Mouse (Mus musculus): ENCODE measurements at regions not wholly inside any gene's neighbourhood (a gene's known extent, or its start where the extent isn't known, plus 50 kb on each side); places are given as distances from the start of the nearest gene placed in this dataset.

DNA sequence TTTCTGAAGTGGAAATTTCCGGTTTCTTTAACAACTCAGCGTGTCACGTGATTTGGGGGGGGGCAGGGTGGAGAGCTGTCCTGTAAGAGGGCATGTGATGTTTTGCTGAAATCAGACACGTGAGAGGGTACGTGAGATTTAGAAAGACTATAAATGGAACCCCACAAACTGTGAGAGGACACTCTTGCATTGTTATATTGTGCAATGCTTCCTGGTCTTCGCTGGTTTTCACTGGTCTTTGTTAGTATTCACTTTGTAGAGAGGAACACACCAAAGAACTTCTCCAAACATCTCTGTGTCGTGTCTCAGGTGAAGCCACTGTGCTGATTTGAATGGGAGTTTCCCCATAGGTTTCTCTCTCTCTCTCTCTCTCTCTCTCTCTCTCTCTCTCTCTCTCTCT is 163.2 kb upstream of the Jun start:
- DNase-seq (ENCODE audit: low spot score), result no peak

DNA sequence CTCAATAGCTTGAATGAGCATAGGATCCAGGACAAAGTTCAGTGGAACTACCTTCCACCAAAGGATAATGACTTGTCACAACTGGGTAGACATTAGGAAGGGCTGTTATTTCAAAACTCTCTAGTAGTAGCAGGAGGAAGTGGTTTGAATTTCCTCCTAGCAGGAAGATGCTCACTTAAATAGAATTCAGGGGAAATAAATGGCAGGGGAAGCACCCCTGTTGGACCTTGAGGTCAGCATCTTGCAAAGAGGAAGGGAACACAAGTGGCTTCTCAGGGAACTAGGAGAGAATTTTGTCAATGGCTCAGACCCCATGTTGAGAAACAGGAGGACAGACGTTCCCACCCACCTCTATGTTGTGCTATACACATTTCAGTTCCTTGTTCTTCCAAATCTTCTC is 178.4 kb upstream of the Jun start:
- no peak for DNase-seq (ENCODE audit: low spot score)

DNA sequence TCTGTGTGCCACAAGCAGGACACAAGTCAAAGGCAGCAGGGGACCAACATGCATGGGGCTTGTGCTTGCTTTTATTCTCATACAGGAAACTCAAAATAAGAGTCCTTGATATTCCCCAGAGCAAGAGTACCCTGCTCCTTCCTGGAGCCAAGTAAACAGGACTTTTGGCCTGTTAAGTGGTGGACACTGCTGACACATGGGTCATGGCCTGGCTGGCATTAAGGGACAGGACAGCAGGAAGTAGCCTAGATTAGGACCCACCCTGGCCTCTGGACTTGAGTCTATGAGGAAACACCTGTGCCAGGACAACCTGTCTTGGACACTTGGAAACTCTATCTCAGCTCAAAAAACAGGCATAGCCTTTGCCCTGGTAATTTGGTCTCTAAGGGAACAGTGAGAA is 181.0 kb upstream of the Jun start:
- DNase-seq (ENCODE audit: low spot score), result no peak

DNA sequence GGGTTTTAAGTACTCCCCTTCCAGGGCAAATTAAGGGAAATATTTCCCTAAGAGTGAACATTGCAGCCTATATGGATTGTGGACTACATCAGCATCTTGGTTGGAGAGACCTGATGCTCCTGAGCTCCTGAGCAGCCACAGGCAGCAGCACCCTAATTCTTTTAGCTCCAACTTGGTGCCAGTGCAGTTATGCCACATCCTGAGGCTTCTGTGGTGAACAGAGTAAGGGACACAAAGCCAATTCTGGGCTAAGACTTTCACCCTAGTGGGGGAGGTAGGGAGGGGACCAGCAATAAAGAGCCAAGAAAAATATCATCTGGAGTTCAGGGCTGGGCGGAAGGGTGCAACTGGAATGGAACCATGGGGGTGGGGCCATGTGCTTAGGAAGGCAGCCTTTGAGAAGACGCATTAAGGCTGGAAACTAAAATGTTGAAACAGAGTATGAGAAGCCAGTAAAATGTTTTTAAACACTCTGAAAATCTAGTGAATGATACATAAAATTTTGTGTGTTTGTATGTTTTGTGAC is 182.1 kb upstream of the Jun start:
- no peak for DNase-seq (ENCODE audit: low spot score)

DNA sequence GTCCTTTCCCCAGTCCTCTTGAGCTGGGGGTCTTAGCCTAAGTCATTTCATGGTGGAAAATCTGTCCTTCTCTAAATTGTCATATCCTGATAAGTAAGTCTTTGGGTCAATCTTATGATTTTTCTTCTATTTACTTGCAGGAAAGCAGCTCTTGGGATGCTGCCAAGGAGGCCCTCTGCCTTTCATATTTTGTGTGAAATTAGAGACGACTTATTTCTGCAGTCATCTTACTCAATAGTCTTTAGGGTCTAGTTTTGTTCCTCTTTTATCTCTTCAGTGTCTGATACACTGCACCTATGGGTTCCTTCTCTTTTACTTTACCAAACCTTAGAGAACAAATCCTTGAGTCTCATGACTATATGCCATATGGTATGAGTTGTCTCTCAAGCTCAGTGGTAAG is 196.0 kb upstream of the Jun start:
- DNase-seq (ENCODE audit: low spot score), result no peak

DNA sequence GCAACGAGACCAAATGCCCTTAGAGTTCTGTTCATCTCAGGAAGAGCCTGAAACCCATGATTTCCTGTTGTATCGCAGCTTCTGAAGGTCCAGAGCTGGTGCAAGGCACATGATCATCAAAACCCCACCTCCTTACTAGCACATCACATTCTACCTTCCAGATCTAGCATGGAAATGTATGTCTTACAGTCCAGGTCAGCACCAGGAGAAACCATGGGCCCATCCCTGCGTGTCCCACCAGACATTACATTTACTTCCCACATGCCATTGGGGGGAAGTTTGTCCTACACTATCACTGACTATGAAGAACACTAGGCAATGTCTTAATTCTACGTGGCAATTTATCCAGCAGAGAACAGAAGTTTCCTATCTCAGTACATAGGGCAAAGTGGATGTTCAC is 197.0 kb upstream of the Jun start:
- no peak for DNase-seq (ENCODE audit: low spot score)

DNA sequence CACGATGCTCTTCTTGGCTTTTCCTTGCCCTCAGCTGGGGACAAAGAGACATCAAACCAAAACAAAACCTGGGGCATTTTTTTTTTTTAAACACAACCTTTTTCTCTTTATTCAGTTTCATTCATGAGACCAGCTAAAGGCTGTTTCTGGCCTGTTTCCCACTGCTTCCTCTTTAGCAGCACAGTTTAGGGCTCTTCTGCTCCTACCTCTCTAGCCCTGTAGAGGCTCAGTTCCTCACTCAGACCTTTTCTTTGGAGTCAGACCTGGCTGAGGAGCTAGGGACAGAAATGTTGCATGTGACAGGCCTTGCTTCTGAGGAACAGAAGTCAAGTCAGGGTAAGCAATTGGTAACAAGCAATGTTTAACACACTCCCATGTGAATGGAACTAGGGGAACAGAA is 198.1 kb upstream of the Jun start:
- DNase-seq (ENCODE audit: low spot score), result no peak

DNA sequence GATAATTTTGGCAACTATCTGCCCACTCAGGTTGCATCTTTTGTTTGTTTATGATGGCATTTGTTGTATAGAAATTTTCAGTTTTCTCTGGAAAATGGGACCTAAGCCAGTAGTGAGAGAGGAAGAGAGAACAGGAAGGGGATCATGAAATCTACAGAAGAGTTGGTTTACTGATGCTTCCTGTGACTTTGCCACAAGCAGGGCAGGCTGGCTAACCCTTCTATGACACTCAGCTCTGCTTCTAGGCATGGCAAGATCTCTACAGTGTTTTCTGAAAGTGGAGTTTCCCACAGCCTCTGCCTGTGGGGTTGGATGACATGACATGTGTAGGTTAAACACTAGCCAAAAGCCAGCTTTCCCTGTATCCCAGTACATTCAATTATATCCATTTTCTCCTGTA is 217.7 kb upstream of the Jun start:
- no peak for DNase-seq (ENCODE audit: low spot score)

DNA sequence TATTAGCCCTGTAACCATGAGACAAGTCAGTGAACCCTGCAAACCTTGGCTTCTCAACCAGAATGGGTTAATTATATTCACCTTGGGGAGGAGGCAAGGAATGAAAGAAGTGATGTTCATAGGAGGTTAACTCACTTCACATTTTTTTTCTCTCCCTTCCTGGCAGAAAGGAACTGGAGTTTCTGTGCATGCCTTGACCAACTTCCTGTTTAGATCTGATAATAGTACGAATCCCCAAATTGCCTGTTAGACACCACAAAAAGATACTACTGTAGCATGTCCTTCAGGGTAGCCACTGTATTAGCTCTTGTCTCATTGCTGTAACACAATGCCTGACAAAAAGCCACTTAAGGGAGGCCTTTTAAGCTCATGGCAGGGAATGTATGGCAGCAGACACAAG is 218.4 kb upstream of the Jun start:
- DNase-seq (ENCODE audit: low spot score), result no peak

DNA sequence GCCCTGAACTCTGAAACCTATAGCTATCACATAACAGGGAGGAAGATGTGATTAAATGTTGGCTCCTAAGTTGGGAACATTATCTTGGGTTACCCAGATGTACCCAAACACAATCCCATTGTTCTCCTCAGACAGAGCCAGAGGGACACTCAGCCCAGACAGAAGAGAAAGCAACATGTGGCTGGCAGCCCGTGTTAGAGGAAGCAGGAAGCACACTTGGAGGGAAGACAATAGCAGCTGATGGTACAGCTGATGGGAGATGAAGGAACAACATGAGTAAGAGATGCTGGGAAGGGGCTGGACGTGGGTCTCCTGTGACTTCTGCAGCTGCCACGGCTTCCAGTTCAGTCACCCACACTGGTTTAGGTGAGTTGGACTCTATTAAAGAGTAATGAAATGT is 224.2 kb upstream of the Jun start:
- DNase-seq (ENCODE audit: low spot score), result no peak

DNA sequence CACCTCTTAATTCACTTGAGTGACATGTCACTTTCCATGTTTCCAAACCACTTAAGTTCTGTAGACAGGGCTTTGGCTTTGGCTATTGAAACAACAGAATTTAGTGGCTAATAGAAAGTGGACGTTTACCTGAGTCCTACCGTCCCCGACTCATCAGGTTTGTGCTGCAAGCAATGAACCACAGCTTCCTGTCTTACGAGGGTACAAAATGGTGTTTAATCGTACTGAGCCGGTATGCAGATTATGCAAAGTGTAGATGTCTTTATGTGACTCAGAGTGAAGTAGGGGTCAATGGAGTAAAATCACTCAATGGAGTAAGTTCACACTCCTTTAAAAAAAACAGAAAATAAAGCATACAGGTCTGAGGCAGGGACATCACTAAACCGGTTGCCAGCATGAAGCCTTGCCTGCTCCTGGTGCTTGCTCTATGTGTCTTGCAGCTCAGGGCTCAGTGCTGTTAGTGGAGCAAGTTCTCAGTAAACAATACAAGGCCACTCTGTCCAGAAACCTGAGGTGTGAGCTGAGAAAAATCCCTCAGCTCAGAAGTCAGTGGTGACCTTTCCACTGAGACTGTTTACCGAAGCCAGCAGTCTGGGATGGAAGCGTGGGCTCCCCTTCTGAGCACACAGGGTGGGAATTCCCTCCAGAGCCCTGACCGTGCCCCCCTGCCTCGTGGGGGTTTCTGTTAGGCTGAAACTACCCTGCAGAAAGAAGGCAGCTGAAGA is 226.1 kb upstream of the Jun start:
- peak; percentile 17 for DNase-seq (ENCODE audit: low spot score)

DNA sequence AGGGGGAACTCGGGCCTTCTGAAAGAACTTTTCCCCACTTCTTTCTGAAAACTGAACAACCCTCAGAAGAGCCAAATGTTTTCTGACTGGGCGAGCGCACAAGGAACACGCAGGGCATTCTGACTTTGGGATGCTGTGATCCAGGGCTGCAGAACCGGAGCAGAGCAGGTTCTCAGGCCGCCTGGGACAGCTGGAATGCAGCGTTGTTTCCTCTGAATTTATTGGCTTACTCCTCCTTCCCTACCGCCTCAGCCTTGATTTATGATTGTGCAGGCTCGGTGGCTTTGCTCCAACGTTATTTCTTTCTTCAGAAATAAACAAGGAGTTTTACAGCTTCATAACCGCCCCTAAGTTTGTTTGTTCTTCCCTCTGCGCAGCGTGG is 226.7 kb upstream of the Jun start:
- peak; percentile 66 for DNase-seq (ENCODE audit: low spot score)

DNA sequence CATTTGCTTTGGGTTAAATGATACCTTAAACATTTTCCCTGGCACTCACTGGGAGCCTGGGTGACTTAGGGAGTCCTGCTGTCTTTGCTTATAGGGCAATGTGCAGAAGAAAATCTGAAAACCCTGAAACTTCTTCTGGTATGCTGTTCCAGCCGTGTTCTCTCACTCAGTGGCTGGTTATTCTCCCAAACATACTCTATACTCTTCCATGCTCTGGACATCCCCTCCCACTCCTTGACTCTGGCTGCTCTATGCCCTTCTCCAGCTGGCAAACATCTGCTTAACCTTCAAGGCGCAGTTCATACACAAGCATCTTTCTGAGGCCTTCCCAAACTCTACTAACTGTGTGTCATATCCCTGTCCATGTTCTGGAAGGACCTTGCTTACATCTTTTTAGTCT is 227.2 kb upstream of the Jun start:
- DNase-seq (ENCODE audit: low spot score), result no peak

DNA sequence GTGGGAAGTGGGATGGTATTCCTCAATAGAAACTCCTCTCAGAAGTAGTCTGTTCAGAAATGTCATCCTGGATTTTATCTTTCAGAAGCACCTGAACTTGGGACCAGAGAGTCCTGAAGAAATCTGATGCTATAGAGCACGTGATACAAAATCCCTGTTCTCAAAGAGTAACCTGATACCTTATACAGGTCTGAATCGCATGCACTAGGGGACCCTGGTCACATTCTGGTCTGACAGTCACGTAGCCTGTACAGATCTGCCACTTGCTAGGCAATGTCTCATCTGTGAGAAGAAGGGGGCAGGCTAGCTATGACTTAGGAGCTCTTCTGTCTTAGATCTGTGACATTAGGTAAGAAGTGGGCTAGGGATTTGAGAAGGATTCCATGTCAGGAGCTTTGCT is 230.1 kb upstream of the Jun start:
- DNase-seq (ENCODE audit: low spot score), result no peak

DNA sequence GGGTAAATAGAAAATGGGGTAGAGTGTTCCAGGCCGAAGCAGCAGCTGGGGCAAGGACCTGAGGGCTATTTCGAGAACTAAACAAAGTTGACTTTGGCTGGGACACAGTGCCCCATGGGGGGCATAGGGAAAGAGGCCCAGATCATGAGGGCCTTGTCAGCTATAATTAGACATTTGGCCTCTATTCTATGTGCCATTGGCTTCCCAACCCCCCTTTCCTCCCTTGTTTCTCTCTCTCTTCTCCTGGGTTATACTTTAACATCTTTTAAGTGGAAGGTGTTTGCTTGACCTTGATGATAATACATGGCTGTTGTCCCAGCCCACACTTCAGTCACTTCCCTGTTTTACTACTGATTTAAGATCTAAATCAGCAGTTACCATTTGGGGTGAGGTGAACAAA is 231.8 kb upstream of the Jun start:
- no peak for DNase-seq (ENCODE audit: low spot score)

DNA sequence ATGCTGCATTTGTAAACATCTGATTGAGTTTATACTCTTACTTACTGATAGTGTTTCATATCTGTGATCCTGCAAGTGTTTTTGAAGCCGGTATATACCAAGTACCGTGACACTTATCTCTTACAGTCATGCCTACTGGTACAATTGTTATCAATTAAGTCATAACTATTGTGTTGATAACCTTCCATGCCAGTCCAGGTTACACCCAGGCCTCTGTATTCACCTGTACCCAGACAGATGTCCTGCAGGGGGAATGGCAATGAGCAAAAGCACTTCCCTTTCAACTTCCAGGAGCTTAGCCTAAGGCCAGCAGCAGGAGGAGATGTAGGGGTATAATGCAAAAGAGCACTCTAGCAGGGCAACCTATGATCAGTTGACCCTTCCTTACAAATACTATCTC is 232.2 kb upstream of the Jun start:
- DNase-seq (ENCODE audit: low spot score), result no peak

DNA sequence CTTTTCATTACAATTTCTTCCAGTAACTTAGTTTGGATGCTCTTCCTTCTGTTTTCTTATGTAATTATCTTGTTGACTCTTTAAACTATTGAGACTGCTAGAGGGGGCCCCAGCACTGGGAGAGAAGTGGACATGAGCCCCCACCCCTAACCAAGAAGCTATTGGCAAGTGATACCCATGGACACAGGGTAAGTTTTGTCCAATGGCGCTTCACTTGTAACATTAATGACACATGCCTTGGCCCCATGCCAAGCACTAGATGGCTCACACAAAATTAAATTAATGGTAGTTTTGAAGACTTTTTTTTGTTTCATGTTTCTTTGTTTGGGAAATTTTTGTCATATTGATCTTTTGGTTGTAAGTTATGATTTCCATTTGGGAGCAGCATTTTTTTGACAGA is 232.7 kb upstream of the Jun start:
- DNase-seq (ENCODE audit: low spot score), result no peak

DNA sequence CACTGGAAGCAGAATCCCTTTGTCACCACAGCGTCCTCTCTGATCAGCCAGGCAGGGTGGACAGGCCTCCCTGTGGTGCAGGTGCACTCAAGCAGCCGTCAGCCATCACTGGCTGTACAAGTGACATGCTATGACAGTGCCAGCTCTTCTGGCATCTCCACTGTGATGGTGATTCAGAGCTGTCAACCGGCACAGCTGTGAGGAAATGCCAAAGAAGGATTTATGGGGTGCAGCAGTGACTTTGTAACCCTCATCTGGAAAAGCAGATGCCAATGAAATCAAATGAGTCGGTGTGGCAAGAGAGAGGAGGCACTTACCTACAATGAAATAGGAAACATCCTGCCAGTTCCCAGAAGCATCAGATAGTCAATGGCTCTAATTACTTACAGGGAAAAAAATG is 238.3 kb upstream of the Jun start:
- DNase-seq (ENCODE audit: low spot score), result no peak

DNA sequence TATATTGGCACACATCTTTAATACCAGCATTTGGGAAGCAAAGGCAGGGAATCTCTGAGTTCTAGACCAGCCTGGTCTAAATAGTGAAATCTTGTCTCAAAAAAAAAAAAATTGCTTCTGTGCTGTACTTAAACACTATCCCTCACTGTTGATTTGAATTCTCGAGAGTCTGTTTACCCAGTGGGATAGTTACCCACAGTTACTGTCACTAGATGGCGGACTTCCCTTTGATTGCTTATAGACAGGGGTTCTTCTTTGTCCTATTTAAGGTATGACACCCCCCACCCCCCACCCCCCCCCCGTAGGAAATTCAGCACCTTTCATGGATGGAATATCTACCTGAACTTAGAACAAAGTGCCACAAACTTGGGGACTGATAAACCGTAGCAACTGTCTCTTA is 242.1 kb upstream of the Jun start:
- DNase-seq (ENCODE audit: low spot score), result no peak

DNA sequence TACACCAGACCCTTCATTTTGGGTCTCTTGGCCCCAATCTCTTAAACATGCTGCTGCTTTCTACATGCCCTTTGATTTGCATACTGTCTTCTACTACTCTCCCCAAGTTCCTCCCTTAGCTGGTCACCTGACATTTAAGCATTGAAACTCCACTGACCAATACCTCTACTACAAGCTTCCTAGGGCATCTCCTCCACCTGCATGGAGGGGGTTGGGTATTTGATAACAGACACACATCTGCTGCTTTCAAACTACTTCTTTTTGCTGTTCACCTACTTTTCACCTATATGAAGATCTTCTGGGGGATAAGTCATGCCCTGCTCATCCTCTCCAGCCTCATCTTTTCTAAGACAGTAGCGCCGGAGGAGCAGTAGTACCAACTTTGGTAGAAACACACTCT is 249.9 kb upstream of the Jun start:
- no peak for DNase-seq (ENCODE audit: low spot score)

DNA sequence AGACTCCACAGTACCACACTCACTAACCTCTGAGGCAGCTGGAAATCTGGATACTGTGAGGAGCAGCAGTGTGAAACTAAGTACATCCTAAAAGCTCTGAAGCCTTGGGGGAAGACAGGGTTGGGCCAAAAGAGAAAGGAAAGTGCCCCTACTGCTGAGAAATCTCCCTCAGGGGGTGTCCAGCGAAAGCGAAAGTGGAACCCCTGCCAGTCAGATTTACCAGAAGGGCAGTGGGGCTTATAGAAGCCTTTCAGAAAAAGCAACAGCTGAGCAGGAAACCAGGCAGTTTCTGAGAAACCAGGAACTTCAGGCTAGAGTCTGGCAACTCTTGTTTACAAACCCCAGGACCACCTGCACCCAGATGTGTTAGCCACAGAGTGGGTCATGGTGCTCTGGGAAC is 251.3 kb upstream of the Jun start:
- DNase-seq (ENCODE audit: low spot score), result no peak

DNA sequence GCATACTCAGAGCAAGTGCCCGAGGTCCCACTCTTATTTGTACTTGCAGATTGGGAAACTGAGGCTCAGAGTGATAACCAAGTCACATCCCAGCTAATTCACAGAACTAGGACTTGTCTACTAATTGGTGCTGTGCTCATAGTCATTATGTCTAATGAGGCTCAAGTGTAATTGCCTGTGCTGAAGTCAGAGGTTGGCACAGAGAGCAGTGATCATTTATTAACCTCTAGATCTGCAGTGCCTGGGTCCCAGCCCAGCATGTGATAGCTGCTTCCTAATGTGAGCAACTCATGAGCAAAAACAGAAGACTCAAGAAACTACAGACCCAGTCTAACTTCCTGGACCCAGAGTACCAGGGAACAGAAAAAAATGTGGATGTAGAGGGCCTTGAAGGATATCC is 252.0 kb upstream of the Jun start:
- DNase-seq (ENCODE audit: low spot score), result no peak

DNA sequence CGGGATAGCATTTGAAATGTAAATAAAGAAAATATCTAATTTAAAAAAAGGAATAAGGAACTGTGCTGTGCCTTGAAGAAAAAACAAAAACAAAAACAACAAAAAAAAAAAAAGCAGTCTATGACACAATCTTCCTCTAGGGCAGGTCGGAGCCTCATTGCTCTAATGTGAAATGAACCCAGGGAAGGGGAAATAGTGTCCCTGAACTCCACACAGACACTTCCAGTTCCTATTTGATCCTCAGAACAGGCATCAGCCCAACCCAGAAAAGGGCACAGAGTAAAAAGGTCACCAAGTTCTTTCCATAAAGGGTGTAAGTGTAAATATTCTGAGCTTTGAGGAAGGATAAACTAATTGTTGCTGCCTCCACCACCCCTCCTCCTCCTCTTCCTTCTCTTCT is 250.2 kb upstream of the Fggy start:
- no peak for DNase-seq (ENCODE audit: low spot score)

DNA sequence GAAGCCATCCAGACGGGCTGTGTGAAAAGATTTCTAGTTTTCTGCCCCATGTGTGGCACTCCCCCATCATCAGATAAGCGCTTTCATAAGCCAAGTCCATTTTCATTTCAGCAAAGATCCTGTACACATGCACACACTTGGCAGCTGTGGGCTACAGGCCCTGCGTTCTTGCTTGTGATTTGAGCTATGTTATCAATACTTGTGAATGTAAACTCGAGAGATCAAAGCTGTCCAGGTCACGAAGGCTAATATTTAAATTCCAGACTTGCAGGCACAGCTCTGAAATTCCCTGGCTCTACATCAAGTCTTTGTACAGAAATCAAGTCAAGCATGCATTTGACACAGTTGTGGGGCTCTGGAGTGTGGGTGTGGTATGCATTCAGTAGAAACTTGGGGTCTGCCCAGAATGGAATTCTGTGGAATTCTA is 248.8 kb upstream of the Fggy start:
- DNase-seq (ENCODE audit: low spot score), result no peak

DNA sequence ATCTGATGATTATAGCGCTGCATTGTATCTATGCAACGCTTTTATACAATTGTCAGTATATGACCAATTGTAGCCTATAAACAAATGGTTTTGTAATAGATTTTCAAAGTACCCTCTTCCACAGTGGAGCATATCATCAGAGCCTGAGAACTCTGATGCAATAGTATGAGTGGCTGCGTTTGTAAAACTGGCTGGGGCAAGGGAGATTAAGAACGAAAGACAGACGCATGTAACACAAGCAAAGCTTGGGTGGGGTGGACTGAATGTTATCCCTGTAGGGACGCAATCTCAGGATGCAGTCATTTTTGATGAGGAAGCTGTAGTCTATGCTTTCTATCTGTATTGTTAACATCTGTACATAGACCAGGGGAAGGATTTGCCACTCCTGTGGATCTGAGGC is 246.9 kb upstream of the Fggy start:
- DNase-seq (ENCODE audit: low spot score), result no peak
